Mouse (Mus musculus): ENCODE results near the gene Atp9a. TPM values are rescaled to one million over a fixed set of nuclear protein-coding genes. Genes with fewer than 3 reads are reported as not detected.
"Not testable (repeated sequence)": the region's sequence is repeated elsewhere in the genome, so short reads cannot be mapped to it uniquely, and the experiment has no call there.

The Atp9a gene
- total RNA-seq (2014; fragmentation: Nextera tagmentation) (0.62 TPM in 1 of 2 replicates, not detected in the other), total RNA-seq (2017) (0.56 and 0.82 TPM in 2 replicates)

GRCm38 (mm10) chr2:168742059-168742627 is at the start of gene Atp9a:
TSS of gene Atp9a (minus strand) at chr2:168742409.
- ATAC-seq (replicated peaks; ENCODE audit: poor library complexity, severe bottlenecking) = peak; percentile 44

GRCm38 (mm10) chr2:168791115-168791802 is 49.0 kb upstream of the Atp9a start:
- ATAC-seq (replicated peaks; ENCODE audit: poor library complexity, severe bottlenecking) = no peak

DNA sequence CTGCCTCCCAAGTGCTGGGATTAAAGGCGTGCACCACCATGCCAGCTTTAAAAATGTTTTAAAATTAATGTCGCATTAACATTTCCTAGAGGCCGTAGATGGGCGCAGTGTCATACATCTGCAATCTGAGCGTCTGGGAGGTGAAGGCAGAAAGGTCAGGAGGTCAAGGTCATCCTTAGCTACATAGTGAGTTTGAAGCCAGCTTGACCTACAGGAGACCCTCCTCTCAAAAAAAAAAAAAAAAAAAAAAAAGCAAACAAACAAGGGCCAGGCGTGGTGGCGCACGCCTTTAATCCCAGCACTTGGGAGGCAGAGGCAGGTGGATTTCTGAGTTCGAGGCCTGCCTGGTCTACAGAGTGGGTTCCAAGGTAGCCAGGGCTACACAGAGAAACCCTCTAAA is 44.0 kb upstream of the Atp9a start:
- no peak for ATAC-seq (replicated peaks; ENCODE audit: poor library complexity, severe bottlenecking)

- no peak for ATAC-seq (replicated peaks; ENCODE audit: poor library complexity, severe bottlenecking)
Measured at GRCm38 (mm10) chr2:168780596-168780995, 38.4 kb upstream of the Atp9a start.

- ATAC-seq (replicated peaks; ENCODE audit: poor library complexity, severe bottlenecking) = no peak
Measured at GRCm38 (mm10) chr2:168780024-168780423, 37.8 kb upstream of the Atp9a start.

- ATAC-seq (replicated peaks; ENCODE audit: poor library complexity, severe bottlenecking) = no peak
Measured at GRCm38 (mm10) chr2:168777481-168777880, 35.3 kb upstream of the Atp9a start.

- ATAC-seq (replicated peaks; ENCODE audit: poor library complexity, severe bottlenecking) = 0 out of 2 replicates have a peak, but pooled peaks have one; percentile 20
Measured at GRCm38 (mm10) chr2:168776238-168776637, 34.0 kb upstream of the Atp9a start.

GRCm38 (mm10) chr2:168769259-168769658 is 27.1 kb upstream of the Atp9a start:
- no peak for ATAC-seq (replicated peaks; ENCODE audit: poor library complexity, severe bottlenecking)

DNA sequence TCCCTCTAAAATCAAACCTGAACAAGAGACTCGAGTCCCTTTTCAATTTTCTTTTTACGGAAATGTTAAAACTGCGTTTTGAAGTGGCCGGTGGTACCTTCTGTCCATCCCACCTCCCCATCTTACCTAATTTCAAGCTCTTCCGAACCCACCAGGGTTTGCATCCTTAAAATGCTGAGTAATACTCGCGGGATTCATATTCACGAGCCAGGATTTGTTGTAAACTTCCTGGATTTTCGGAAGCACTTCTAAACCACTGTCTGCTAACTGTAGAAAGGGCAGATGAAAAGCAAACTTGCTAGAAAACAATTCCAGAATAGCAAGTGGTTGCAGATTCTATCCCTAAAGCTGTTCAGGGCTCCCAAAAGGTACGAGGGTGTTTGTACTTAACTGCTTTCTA is 25.4 kb upstream of the Atp9a start, which contains the start of gene Sall4:
Sall4 (minus strand) TSS at position 362 of the 400 bp plus-strand sequence.
- ATAC-seq (replicated peaks; ENCODE audit: poor library complexity, severe bottlenecking) = no peak

- no peak; the same call in 1 of the 2 replicates for ATAC-seq (replicated peaks; ENCODE audit: poor library complexity, severe bottlenecking)
Measured at GRCm38 (mm10) chr2:168766538-168767361, 24.5 kb upstream of the Atp9a start.

- ATAC-seq (replicated peaks; ENCODE audit: poor library complexity, severe bottlenecking) = no peak
Measured at GRCm38 (mm10) chr2:168765696-168766537, 23.7 kb upstream of the Atp9a start.

GRCm38 (mm10) chr2:168765065-168765681 is 23.0 kb upstream of the Atp9a start:
- ATAC-seq (replicated peaks; ENCODE audit: poor library complexity, severe bottlenecking) = peak; percentile 47; the same call in 1 of the 2 replicates

GRCm38 (mm10) chr2:168764460-168764867 is 22.3 kb upstream of the Atp9a start:
- ATAC-seq (replicated peaks; ENCODE audit: poor library complexity, severe bottlenecking) = no peak

GRCm38 (mm10) chr2:168763785-168764184 is 21.6 kb upstream of the Atp9a start:
- ATAC-seq (replicated peaks; ENCODE audit: poor library complexity, severe bottlenecking) = no peak

DNA sequence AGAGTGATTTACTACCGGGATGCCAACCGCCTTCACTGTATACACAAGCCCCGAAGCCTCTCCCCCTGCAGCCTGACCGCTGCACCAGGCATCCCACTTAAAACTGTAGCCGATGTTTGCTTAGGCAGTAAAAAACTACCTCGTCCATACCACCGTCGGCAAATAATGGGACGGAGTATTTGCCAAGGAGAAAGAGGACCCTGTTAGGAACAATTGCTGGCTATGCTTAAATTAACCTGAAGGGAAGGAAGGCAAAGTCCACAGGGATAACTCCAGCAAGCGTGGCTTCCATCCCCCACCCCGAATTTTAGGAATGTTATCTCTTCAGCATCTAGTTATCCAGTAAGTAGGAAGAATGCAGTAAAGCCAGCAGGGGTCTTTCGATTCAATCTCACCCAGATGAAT is 20.2 kb upstream of the Atp9a start:
- no peak for ATAC-seq (replicated peaks; ENCODE audit: poor library complexity, severe bottlenecking)

- ATAC-seq (replicated peaks; ENCODE audit: poor library complexity, severe bottlenecking) = no peak
Measured at GRCm38 (mm10) chr2:168761954-168762353, 19.7 kb upstream of the Atp9a start.

- ATAC-seq (replicated peaks; ENCODE audit: poor library complexity, severe bottlenecking) = no peak
Measured at GRCm38 (mm10) chr2:168761141-168761540, 18.9 kb upstream of the Atp9a start.

DNA sequence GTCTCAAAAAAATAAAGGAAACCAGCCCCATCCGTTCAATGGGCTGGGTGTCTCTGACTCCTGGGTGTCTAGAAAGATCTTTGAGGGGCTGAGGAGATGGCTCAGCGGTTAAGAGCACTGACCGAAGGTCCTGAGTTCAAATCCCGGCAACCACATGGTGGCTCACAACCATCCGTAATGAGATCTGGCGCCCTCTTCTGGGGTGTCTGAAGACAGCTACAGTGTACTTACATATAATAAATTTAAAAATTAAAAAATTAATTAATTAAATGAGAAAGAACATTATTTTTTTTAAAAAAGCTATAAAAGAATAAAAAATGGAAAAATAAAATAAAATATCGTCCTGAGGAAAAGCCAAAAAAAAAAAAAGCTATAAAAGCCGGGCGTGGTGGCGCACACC is 2.2 kb upstream of the Atp9a start:
- not testable (repeated sequence) for ATAC-seq (replicated peaks; ENCODE audit: poor library complexity, severe bottlenecking)

DNA sequence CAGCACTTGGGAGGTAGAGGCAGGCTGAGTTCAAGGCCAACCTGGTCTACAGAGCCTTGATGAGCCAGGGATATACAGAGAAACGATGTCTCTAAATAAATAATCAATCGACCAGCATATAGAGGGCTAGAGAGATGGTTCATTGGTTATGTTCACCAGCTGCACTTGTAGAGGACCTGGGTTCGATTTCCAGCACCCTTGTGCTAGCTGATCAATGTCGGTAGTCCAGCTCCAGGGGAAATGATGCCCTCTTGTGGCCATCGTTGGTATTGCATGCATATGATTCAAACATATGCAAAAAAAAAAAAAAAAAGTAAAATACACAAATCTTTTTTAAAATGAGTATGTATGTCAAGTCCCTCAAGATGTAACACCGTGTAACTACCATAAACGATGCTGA is 440 bp upstream of the Atp9a start:
- 0 out of 2 replicates have a peak, but pooled peaks have one; percentile 31 for ATAC-seq (replicated peaks; ENCODE audit: poor library complexity, severe bottlenecking)
